23 mouse cellular contexts compared by ENCODE assay signal in genomic region chr13:54585831-54586230, GRCm38 (mm10). TPM values are rescaled to one million over a fixed set of nuclear protein-coding genes. Genes with fewer than 3 reads are reported as not detected.
DNase-seq lines count a peak whose midpoint lies in the region; ATAC-seq and TF ChIP-seq lines count a peak whose summit lies in the region.
"Had no signal": no experiment of that assay in that cellular context is flagged by ENCODE, and none has a peak within 500 bp of the region (broad histone marks: within the 10 kb centered on the region; RNA-seq: fewer than 3 reads in every experiment).

No protein-coding gene starts in this region.

- H3K9me3 ChIP-seq in heart, embryonic 12.5 days (replicated peaks), result no peaks in the 10 kb centered on the region
- H3K9me3 ChIP-seq in heart, embryonic 10.5 days, result no peaks in the 10 kb centered on the region
- H3K9me3 ChIP-seq: G1E had no signal

- peak overlapping the region; percentile 23 for H3K4me3 ChIP-seq in gastrocnemius, adult 2 months
- H3K4me3 ChIP-seq in heart, embryonic 12.5 days, result no peak overlapping the region
- no peak overlapping the region for H3K4me3 ChIP-seq in heart, adult 2 months
- H3K4me3 ChIP-seq in heart, embryonic 10.5 days, result no peak overlapping the region
- peak overlapping the region; percentile 8; the same call in 1 of the 2 replicates for H3K4me3 ChIP-seq in brown adipose tissue, adult 24 weeks (ENCODE audit: insufficient read depth, low read depth, low read length)

- no peak for TF ChIP-seq POLR2A in heart, adult 2 months (IDR thresholded peaks at IDR 0.05; ENCODE audit: insufficient read depth, low read depth, low read length)

- 76% methylated on average over 11 of the region's 11 CpGs for WGBS in heart, embryonic 12.5 days
- WGBS in heart, adult 2 months, result 64% methylated on average over 11 of the region's 11 CpGs
- WGBS in heart, embryonic 10.5 days, result 78% methylated on average over 11 of the region's 11 CpGs

- no peaks in the 10 kb centered on the region for H3K27me3 ChIP-seq in heart, embryonic 12.5 days (replicated peaks)
- H3K27me3 ChIP-seq in heart, adult 2 months (ENCODE audit: control insufficient read depth, insufficient read depth, low read length), result no peaks in the 10 kb centered on the region
- H3K27me3 ChIP-seq in heart, embryonic 10.5 days (ENCODE audit: insufficient read depth, poor library complexity, severe bottlenecking), result no peaks in the 10 kb centered on the region
- H3K27me3 ChIP-seq: CH12.LX, Patski had no signal

- no peak for TF ChIP-seq EP300 in heart, adult 2 months (IDR thresholded peaks at IDR 0.05; ENCODE audit: insufficient read depth, low read depth, low read length)

- intact Hi-C loops in gastrocnemius, adult 2 months (cut with DNase I), result no loop called here
- intact Hi-C loops in gastrocnemius, postnatal 14 days (cut with DNase I; ENCODE audit: low total_unique reads), result no loop called here
- intact Hi-C loops in heart, adult 2 months (cut with DNase I), result no loop called here

- H3K79me2 ChIP-seq in heart, adult 2 months (replicated peaks; ENCODE audit: control insufficient read depth, insufficient read depth, low read length), result peaks cover 1% of the 10 kb centered on the region; the same call in 1 of the 2 replicates

- H3K4me2 ChIP-seq in heart, embryonic 12.5 days, result no peak overlapping the region

- peaks cover 7% of the 10 kb centered on the region; the same call in 1 of the 2 replicates for H3K4me1 ChIP-seq in heart, embryonic 12.5 days (replicated peaks)
- H3K4me1 ChIP-seq in heart, adult 2 months (ENCODE audit: control insufficient read depth, insufficient read depth, low read length), result peaks cover 7% of the 10 kb centered on the region
- H3K4me1 ChIP-seq in heart, embryonic 10.5 days, result peaks cover 9% of the 10 kb centered on the region; the same call in 1 of the 2 replicates
- H3K4me1 ChIP-seq in brown adipose tissue, adult 24 weeks (ENCODE audit: control insufficient read depth, insufficient read depth, insufficient read length, low read length), result peaks cover 2% of the 10 kb centered on the region; the same call in 1 of the 2 replicates

- peaks cover 72% of the 10 kb centered on the region for H3K36me3 ChIP-seq in heart, embryonic 12.5 days
- 0 out of 2 replicates have a peak, but pooled peaks cover 2% of the 10 kb centered on the region for H3K36me3 ChIP-seq in heart, adult 2 months (ENCODE audit: control insufficient read depth, insufficient read depth, low read length)
- peaks cover 69% of the 10 kb centered on the region for H3K36me3 ChIP-seq in heart, embryonic 10.5 days

- DNase-seq in gastrocnemius, adult 2 months, result no peak
- DNase-seq in gastrocnemius, postnatal 14 days, result no peak
- peak; percentile 93 for DNase-seq in heart, adult 11 months
- DNase-seq in heart, adult 2 months, result no peak
- no peak for DNase-seq in heart, embryonic 10.5 days (ENCODE audit: low spot score)
- DNase-seq in yolk sac, embryonic 10.5 days (ENCODE audit: low spot score), result no peak
- DNase-seq: adrenal gland, adult 2 months; adrenal gland, adult 8-10 months; adrenal gland, postnatal 10 days; adrenal gland, postnatal 14 days; adrenal gland, postnatal 25 days; adrenal gland, postnatal 36 days; B cell, adult 2 months; cerebellum, adult 11 months; cerebellum, adult 11-12 months; cerebellum, adult 18-20 months had no signal

- H3K9ac ChIP-seq in heart, embryonic 12.5 days, result no peak overlapping the region
- H3K9ac ChIP-seq in heart, adult 2 months (ENCODE audit: low read depth, low read length), result no peak overlapping the region

- H3K27ac ChIP-seq in gastrocnemius, adult 2 months, result peak overlapping the region; percentile 48
- H3K27ac ChIP-seq in heart, embryonic 12.5 days (ENCODE audit: poor library complexity, severe bottlenecking), result no peak overlapping the region
- peak overlapping the region; percentile 18 for H3K27ac ChIP-seq in heart, adult 2 months
- no peak overlapping the region for H3K27ac ChIP-seq in heart, embryonic 10.5 days
- H3K27ac ChIP-seq in brown adipose tissue, adult 24 weeks (replicated peaks; ENCODE audit: low read depth, low read length), result peak overlapping the region; percentile 63

- TF ChIP-seq CTCF in gastrocnemius, adult 2 months (IDR thresholded peaks at IDR 0.05), result no peak
- TF ChIP-seq CTCF in heart, adult 2 months (IDR thresholded peaks at IDR 0.05), result no peak

- no peak for ATAC-seq in heart, embryonic 12.5 days (ENCODE audit: insufficient number of reproducible peaks, low FRiP score)
- ATAC-seq: activated CD4-positive, CD25-positive, alpha-beta regulatory T cell, adult 4 months; CD4-positive, CD25-positive, alpha-beta regulatory T cell, adult 4 months; Patski had no signal

RNA-seq across cellular contexts. Expression of gene Nop16, which starts 4.1 kb away (rescaled TPM):
- total RNA-seq in gastrocnemius, adult 2 months (2021), result 10 to 100 TPM; 16.2 to 20.5 TPM
- total RNA-seq in gastrocnemius, postnatal 14 days (2021), result 10 to 100 TPM; 17.6 to 19.4 TPM
- polyA plus RNA-seq in heart, embryonic 12.5 days (2016; fragmentation: Nextera tagmentation; extraction: Ambion mirVana), result 55.5 and 60.3 TPM in 2 replicates
- total RNA-seq in heart, adult 2 months (2021), result 10 to 100 TPM; 16.5 to 17.1 TPM
- 5.9 and 10.0 TPM in 2 replicates for polyA plus RNA-seq in heart, adult 2 months (2012; rRNA removed)
- 79.6 and 112 TPM in 2 replicates for polyA plus RNA-seq in heart, embryonic 10.5 days (2016; fragmentation: Nextera tagmentation; extraction: Ambion mirVana)
- 16.0 and 18.0 TPM in 2 replicates for polyA plus RNA-seq in brown adipose tissue, adult 24 weeks (2012; ENCODE audit: insufficient read depth, insufficient read length, missing spikeins)

RNA-seq across cellular contexts. Expression of gene Higd2a, which starts 4.2 kb away (rescaled TPM):
- 100 to 1,000 TPM; 148 to 150 TPM for total RNA-seq in gastrocnemius, adult 2 months (2021)
- total RNA-seq in gastrocnemius, postnatal 14 days (2021), result 100 to 1,000 TPM; 126 to 131 TPM
- polyA plus RNA-seq in heart, embryonic 12.5 days (2016; fragmentation: Nextera tagmentation; extraction: Ambion mirVana), result 242 and 247 TPM in 2 replicates
- total RNA-seq in heart, adult 2 months (2021), result 100 to 1,000 TPM; 169 to 189 TPM
- polyA plus RNA-seq in heart, adult 2 months (2012; rRNA removed), result 189 and 270 TPM in 2 replicates
- polyA plus RNA-seq in heart, embryonic 10.5 days (2016; fragmentation: Nextera tagmentation; extraction: Ambion mirVana), result 179 and 208 TPM in 2 replicates
- polyA plus RNA-seq in brown adipose tissue, adult 24 weeks (2012; ENCODE audit: insufficient read depth, insufficient read length, missing spikeins), result 305 and 329 TPM in 2 replicates

RNA-seq across cellular contexts. Expression of gene Arl10, which starts 11.0 kb away (rescaled TPM):
- 1 to 10 TPM; 2.0 to 3.2 TPM for total RNA-seq in gastrocnemius, adult 2 months (2021)
- 1 to 10 TPM; 2.9 to 3.7 TPM for total RNA-seq in gastrocnemius, postnatal 14 days (2021)
- 19.9 and 23.3 TPM in 2 replicates for polyA plus RNA-seq in heart, embryonic 12.5 days (2016; fragmentation: Nextera tagmentation; extraction: Ambion mirVana)
- 1 to 10 TPM; 6.2 to 6.8 TPM for total RNA-seq in heart, adult 2 months (2021)
- polyA plus RNA-seq in heart, adult 2 months (2012; rRNA removed), result 8.9 and 11.8 TPM in 2 replicates
- 22.8 and 30.1 TPM in 2 replicates for polyA plus RNA-seq in heart, embryonic 10.5 days (2016; fragmentation: Nextera tagmentation; extraction: Ambion mirVana)
- 3.7 and 6.7 TPM in 2 replicates for polyA plus RNA-seq in brown adipose tissue, adult 24 weeks (2012; ENCODE audit: insufficient read depth, insufficient read length, missing spikeins)

RNA-seq across cellular contexts. Expression of gene 4833439L19Rik, which starts 20.6 kb away (rescaled TPM):
- total RNA-seq in gastrocnemius, adult 2 months (2021), result 100 to 1,000 TPM; 192 to 200 TPM
- total RNA-seq in gastrocnemius, postnatal 14 days (2021), result 100 to 1,000 TPM in 1 of 2 experiments, 10 to 100 TPM in 1; 97.4 to 106 TPM
- 119 and 131 TPM in 2 replicates for polyA plus RNA-seq in heart, embryonic 12.5 days (2016; fragmentation: Nextera tagmentation; extraction: Ambion mirVana)
- 10 to 100 TPM; 84.8 to 93.1 TPM for total RNA-seq in heart, adult 2 months (2021)
- polyA plus RNA-seq in heart, adult 2 months (2012; rRNA removed), result 114 and 175 TPM in 2 replicates
- polyA plus RNA-seq in heart, embryonic 10.5 days (2016; fragmentation: Nextera tagmentation; extraction: Ambion mirVana), result 146 and 148 TPM in 2 replicates
- polyA plus RNA-seq in brown adipose tissue, adult 24 weeks (2012; ENCODE audit: insufficient read depth, insufficient read length, missing spikeins), result 122 and 176 TPM in 2 replicates

RNA-seq across cellular contexts. Expression of gene Cltb, which starts 25.3 kb away (rescaled TPM):
- total RNA-seq in gastrocnemius, adult 2 months (2021), result 100 to 1,000 TPM; 130 to 160 TPM
- total RNA-seq in gastrocnemius, postnatal 14 days (2021), result 10 to 100 TPM; 86.4 to 95.0 TPM
- 48.9 and 52.6 TPM in 2 replicates for polyA plus RNA-seq in heart, embryonic 12.5 days (2016; fragmentation: Nextera tagmentation; extraction: Ambion mirVana)
- total RNA-seq in heart, adult 2 months (2021), result 100 to 1,000 TPM in 1 of 2 experiments, 10 to 100 TPM in 1; 96.6 to 105 TPM
- 51.2 and 64.1 TPM in 2 replicates for polyA plus RNA-seq in heart, adult 2 months (2012; rRNA removed)
- 32.1 and 36.5 TPM in 2 replicates for polyA plus RNA-seq in heart, embryonic 10.5 days (2016; fragmentation: Nextera tagmentation; extraction: Ambion mirVana)
- 44.2 and 48.8 TPM in 2 replicates for polyA plus RNA-seq in brown adipose tissue, adult 24 weeks (2012; ENCODE audit: insufficient read depth, insufficient read length, missing spikeins)

Comparison
In these comparisons a context has a peak if more than half of its experiments do, and no peak if none do; other contexts are left out.
1. H3K27ac ChIP-seq: peak in gastrocnemius, adult 2 months (single experiment), heart, adult 2 months (single experiment) and brown adipose tissue, adult 24 weeks (single experiment); none in heart, embryonic 12.5 days (single experiment) and heart, embryonic 10.5 days (single experiment).
2. H3K4me3 ChIP-seq: peak in gastrocnemius, adult 2 months (single experiment) and brown adipose tissue, adult 24 weeks (single experiment); none in heart, embryonic 12.5 days (single experiment), heart, adult 2 months (single experiment) and heart, embryonic 10.5 days (single experiment).